Mouse (Mus musculus) MEL (cell line): ENCODE measurements around the gene Gm42791.

Experiments used
- BHLHE40 ChIP-seq: IDR thresholded peaks from 2 replicates; pipeline ENCODE4 v1.6.1; 2012; ENCODE audit warnings: low read depth, mild to moderate bottlenecking, inconsistent platforms, low read length, improper control_type of control experiment, borderline replicate concordance
- CHD1 ChIP-seq: IDR thresholded peaks from 2 replicates; pipeline ENCODE4 v1.6.1; 2012; ENCODE audit warnings: low read depth, mild to moderate bottlenecking, inconsistent platforms, low read length, improper control_type of control experiment
- CHD2 ChIP-seq: IDR thresholded peaks from 2 replicates; pipeline ENCODE4 v1.6.1; 2011; ENCODE audit warnings: low read length, improper control_type of control experiment
- CTCF ChIP-seq, 3 experiments: IDR thresholded peaks in 2 of 3; conservative IDR thresholded peaks in 1 of 3; 2 replicates each; pipeline ENCODE4 v1.5.1; 2011 to 2012; ENCODE audit warnings: low read length in 3 of 3, low read depth in 2 of 3, mild to moderate bottlenecking in 2 of 3, improper control_type of control experiment in 1 of 3, inconsistent platforms in 1 of 3, mixed read lengths in 1 of 3, moderate library complexity in 1 of 3; ENCODE audit not compliant: control insufficient read depth in 1 of 3, insufficient read depth in 1 of 3, poor library complexity in 1 of 3, severe bottlenecking in 1 of 3
- POLR2A ChIP-seq, 2 experiments: IDR thresholded peaks; 2 replicates each; pipeline ENCODE4 v1.6.1; 2011 to 2012; ENCODE audit warnings: low read length in 2 of 2, mild to moderate bottlenecking in 2 of 2, control low read depth in 1 of 2, improper control_type of control experiment in 1 of 2, low read depth in 1 of 2, moderate library complexity in 1 of 2; ENCODE audit not compliant: control insufficient read depth in 1 of 2, insufficient read depth in 1 of 2, poor library complexity in 1 of 2
- TAL1 ChIP-seq: IDR thresholded peaks from 2 replicates; pipeline ENCODE4 v1.6.1; 2012; ENCODE audit warnings: mild to moderate bottlenecking, inconsistent platforms, low read length, moderate library complexity, mixed read lengths
- ZKSCAN1 ChIP-seq: IDR thresholded peaks from 2 replicates; pipeline ENCODE4 v1.6.1; 2012; ENCODE audit warnings: low read depth, mild to moderate bottlenecking, inconsistent platforms, low read length, improper control_type of control experiment, moderate library complexity

DNA sequence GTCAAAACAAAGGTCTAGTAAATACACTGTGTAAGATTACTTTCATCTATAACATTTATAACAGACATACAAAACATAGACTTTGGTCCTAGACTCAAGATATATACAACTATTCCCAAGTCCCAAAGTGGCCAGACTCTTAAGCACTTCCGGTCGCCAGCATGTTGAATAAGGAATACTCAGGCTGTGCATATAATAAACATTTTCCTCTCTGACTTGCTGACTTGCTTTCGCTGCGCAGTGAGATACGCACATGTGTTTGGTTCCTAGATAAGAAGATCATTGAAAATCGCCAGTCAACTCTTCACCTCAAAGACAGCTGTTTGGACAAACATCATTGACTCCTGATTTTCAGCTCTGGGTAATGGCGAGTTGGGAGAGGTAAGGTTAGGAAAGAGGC, 127.8 kb downstream of the Gm42791 start:
- TF ChIP-seq CHD1: no peak
- no peak for TF ChIP-seq ZKSCAN1
- TF ChIP-seq POLR2A (IDR thresholded peaks at IDR 0.05; ENCODE audit: control insufficient read depth in 1 of 2, insufficient read depth in 1 of 2, low read depth in 1 of 2, low read length in 2 of 2, poor library complexity in 1 of 2): no peak
- TF ChIP-seq CTCF (IDR thresholded peaks at IDR 0.05 in 2 of 3, conservative IDR thresholded peaks at IDR 0.05 in 1 of 3; ENCODE audit: control insufficient read depth in 1 of 3, insufficient read depth in 1 of 3, low read depth in 2 of 3, low read length in 3 of 3, poor library complexity in 1 of 3, severe bottlenecking in 1 of 3): no peak
- TF ChIP-seq TAL1: no peak
- no peak for TF ChIP-seq CHD2
- no peak for TF ChIP-seq BHLHE40
